Mouse (Mus musculus): ENCODE results near the gene Rpa2. TPM values are rescaled to one million over a fixed set of nuclear protein-coding genes. Genes with fewer than 3 reads are reported as not detected.
"Not testable (repeated sequence)": the region's sequence is repeated elsewhere in the genome, so short reads cannot be mapped to it uniquely, and the experiment has no call there.

The Rpa2 gene
- total RNA-seq, 1 experiment from 2014 or later = 19.4 TPM

- DNase-seq = no peak
Observed at GRCm38 (mm10) chr4:132762602-132763001, 5.5 kb upstream of the Rpa2 start.

- DNase-seq = not testable (repeated sequence)
Observed at GRCm38 (mm10) chr4:132763125-132763524, 5.0 kb upstream of the Rpa2 start.

- no peak for DNase-seq
Observed at GRCm38 (mm10) chr4:132771776-132772175, 3.6 kb downstream of the Rpa2 start.

GRCm38 (mm10) chr4:132774905-132775304, 6.8 kb downstream of the Rpa2 start:
- DNase-seq = no peak

- peak; percentile 67 for DNase-seq
Observed at GRCm38 (mm10) chr4:132776764-132777163, 8.6 kb downstream of the Rpa2 start.

- no peak for DNase-seq
Observed at GRCm38 (mm10) chr4:132778562-132779201, 10.6 kb downstream of the Rpa2 start.

GRCm38 (mm10) chr4:132780288-132780687, 12.2 kb downstream of the Rpa2 start:
- DNase-seq = no peak

- no peak for DNase-seq
Observed at GRCm38 (mm10) chr4:132783732-132784131, 15.6 kb downstream of the Rpa2 start.

- DNase-seq = no peak
Observed at GRCm38 (mm10) chr4:132785228-132785627, 17.1 kb downstream of the Rpa2 start.

- no peak for DNase-seq
Observed at GRCm38 (mm10) chr4:132789731-132790130, 21.6 kb downstream of the Rpa2 start.

GRCm38 (mm10) chr4:132793322-132794004, 25.3 kb downstream of the Rpa2 start:
- DNase-seq = not testable (repeated sequence)

- no peak for DNase-seq
Observed at GRCm38 (mm10) chr4:132794028-132794427, 25.9 kb downstream of the Rpa2 start.

- no peak for DNase-seq
Observed at GRCm38 (mm10) chr4:132794760-132795159, 26.6 kb downstream of the Rpa2 start.

GRCm38 (mm10) chr4:132795171-132795570, 27.0 kb downstream of the Rpa2 start:
- no peak for DNase-seq

- DNase-seq = peak; percentile 85
Observed at GRCm38 (mm10) chr4:132796196-132796886, 28.2 kb downstream of the Rpa2 start, which contains the start of gene Themis2. TSS of gene Themis2 (minus strand) at chr4:132796387.

- DNase-seq = no peak
Observed at GRCm38 (mm10) chr4:132797461-132797860, 29.3 kb downstream of the Rpa2 start.

- DNase-seq = no peak
Observed at GRCm38 (mm10) chr4:132798028-132798427, 29.9 kb downstream of the Rpa2 start.

- DNase-seq = not testable (repeated sequence)
Observed at GRCm38 (mm10) chr4:132798666-132799065, 30.5 kb downstream of the Rpa2 start.

GRCm38 (mm10) chr4:132799845-132800244, 31.7 kb downstream of the Rpa2 start:
- DNase-seq = no peak

GRCm38 (mm10) chr4:132801176-132802077, 33.3 kb downstream of the Rpa2 start:
- no peak for DNase-seq

GRCm38 (mm10) chr4:132802171-132802637, 34.1 kb downstream of the Rpa2 start:
- DNase-seq = no peak

GRCm38 (mm10) chr4:132803212-132803611, 35.1 kb downstream of the Rpa2 start:
- DNase-seq = no peak
